Mouse (Mus musculus): Measurements from ENCODE around the gene Tcp11l2.

GRCm38 (mm10) chr10:84532191-84532889 lies 44.1 kb upstream of the Tcp11l2 start:
- TF ChIP-seq CTCF (IDR thresholded peaks at IDR 0.05; ENCODE audit: low read depth) = no peak
- no peak for TF ChIP-seq EP300 (optimal IDR thresholded peaks at IDR 0.05)

Measured in stomach, postnatal 0 days (tissue).